Mouse (Mus musculus) stomach, embryonic 16.5 days (tissue): ENCODE results near the gene Tmem116. TPM values are rescaled to one million over a fixed set of nuclear protein-coding genes. Genes with fewer than 3 reads are reported as not detected.

Experiments
- ATAC-seq: fragments of 200-750 bp; cut with Nextera tagmentation; 2 replicates; pipeline ENCODE4 v1.8.0; 2017; ENCODE audit warnings: moderate number of reproducible peaks, moderate TSS enrichment; ENCODE audit not compliant: insufficient read depth, low FRiP score
- H3K27ac ChIP-seq: fragments of 300-500 bp; sonication (generic); 2 replicates; pipeline ENCODE4 v1.5.1; 2014; ENCODE audit warnings: low read length
- H3K27me3 ChIP-seq: fragments of 300-500 bp; sonication (generic); 2 replicates; pipeline ENCODE4 v1.6.1; 2014; ENCODE audit warnings: low read length, control low read depth, mixed read lengths; ENCODE audit not compliant: control insufficient read depth, insufficient read depth
- H3K36me3 ChIP-seq: fragments of 300-500 bp; sonication (generic); 2 replicates; pipeline ENCODE4 v1.6.1; 2014; ENCODE audit warnings: low read length; ENCODE audit not compliant: control insufficient read depth, insufficient read depth
- H3K4me1 ChIP-seq: fragments of 300-500 bp; sonication (generic); 2 replicates; pipeline ENCODE4 v1.6.1; 2014; ENCODE audit warnings: low read length, control low read depth, mixed read lengths; ENCODE audit not compliant: control insufficient read depth, insufficient read depth
- H3K4me2 ChIP-seq: fragments of 300-500 bp; sonication (generic); 2 replicates; pipeline ENCODE4 v1.6.1; 2014; ENCODE audit warnings: low read depth, low read length, mixed read lengths
- H3K4me3 ChIP-seq: fragments of 300-500 bp; sonication (generic); replicated peaks from 2 replicates; pipeline ENCODE4 v1.5.1; 2014; ENCODE audit warnings: mild to moderate bottlenecking, low read length
- H3K9ac ChIP-seq: fragments of 300-500 bp; sonication (generic); 2 replicates; pipeline ENCODE4 v1.6.1; 2014; ENCODE audit warnings: low read length
- H3K9me3 ChIP-seq: fragments of 300-500 bp; sonication (generic); replicated peaks from 2 replicates; pipeline ENCODE4 v1.6.1; 2016; ENCODE audit warnings: low read length, control low read depth; ENCODE audit not compliant: control insufficient read depth
- WGBS: fragments of 180-500 bp; shearing (Covaris S2); extraction: QIAGEN DNeasy Blood & Tissue Kit; methylation state at CpG from one replicate; pipeline ENCODE4 v1.1.7; 2014; 5-methylcytosine and 5-hydroxymethylcytosine counted together
- polyA plus RNA-seq: library from polyadenylated mRNA; unstranded; fragments of >200 nt; fragmentation: Nextera tagmentation; extraction: Ambion mirVana; gene quantifications from 2 replicates; pipeline ENCODE4 v1.2.1, GENCODE M21; 2015

The Tmem116 gene
- polyA plus RNA-seq, 1 experiment from 2014 or later, result 4.5 TPM

GRCm38 (mm10) chr5:121455510-121456265, 4.0 kb downstream of the Tmem116 start:
- 51% methylated on average over 9 of the region's 9 CpGs for WGBS
- no peaks in the 10 kb centered on the region for H3K27me3 ChIP-seq
- H3K4me2 ChIP-seq, result no peak overlapping the region
- no peak overlapping the region for H3K9ac ChIP-seq
- H3K4me3 ChIP-seq, result no peak overlapping the region
- H3K36me3 ChIP-seq, result no peaks in the 10 kb centered on the region
- H3K27ac ChIP-seq, result peak overlapping the region; percentile 97
- no peak for ATAC-seq
- peaks cover 17% of the 10 kb centered on the region for H3K4me1 ChIP-seq
- H3K9me3 ChIP-seq, result no peaks in the 10 kb centered on the region

DNA sequence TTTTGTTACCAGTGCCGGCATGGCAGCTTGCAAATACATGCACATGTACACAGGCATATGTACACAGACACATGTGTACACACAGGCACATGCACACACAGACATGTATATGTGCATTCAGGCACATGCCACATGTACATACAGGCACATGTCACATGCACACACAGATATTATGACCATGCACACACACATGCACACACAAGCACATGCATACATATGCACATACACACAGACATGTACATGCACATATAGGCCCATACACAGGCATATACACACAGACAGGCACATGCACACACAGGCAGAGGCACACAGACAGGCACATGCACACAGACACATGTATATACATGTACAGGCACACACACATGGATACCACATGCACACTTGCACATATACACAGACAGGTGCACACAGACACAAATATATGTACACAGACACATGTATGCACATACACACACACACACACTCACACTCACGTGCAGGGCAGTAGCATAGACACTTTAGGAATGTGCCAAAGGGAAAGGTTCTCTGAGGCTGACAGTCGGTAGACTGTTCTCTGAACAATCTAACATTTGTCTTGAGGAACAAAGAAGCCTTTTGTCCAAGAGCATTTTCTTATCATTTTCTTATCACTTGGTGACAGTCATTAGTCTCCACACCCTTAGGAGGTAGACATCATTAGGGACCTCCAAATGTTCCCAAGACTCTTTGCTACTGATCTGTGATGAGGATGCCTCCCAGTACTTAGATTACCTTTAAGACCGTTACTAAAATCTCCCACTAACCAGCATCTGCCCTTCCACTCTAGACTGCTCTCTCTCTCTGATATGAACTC, 9.9 kb downstream of the Tmem116 start:
- no peaks in the 10 kb centered on the region for H3K36me3 ChIP-seq
- WGBS, result 49% methylated on average over 4 of the region's 4 CpGs
- no peak overlapping the region for H3K4me2 ChIP-seq
- no peaks in the 10 kb centered on the region for H3K9me3 ChIP-seq
- no peak overlapping the region for H3K9ac ChIP-seq
- no peak overlapping the region for H3K27ac ChIP-seq
- H3K4me1 ChIP-seq, result no peaks in the 10 kb centered on the region
- no peaks in the 10 kb centered on the region for H3K27me3 ChIP-seq
- ATAC-seq, result no peak
- no peak overlapping the region for H3K4me3 ChIP-seq

- Histone ChIP-seq H3K4me1 (no peaks in the 10 kb centered on the region), H3K36me3 (no peaks in the 10 kb centered on the region), H3K9me3 (no peaks in the 10 kb centered on the region), H3K9ac (no peak overlapping the region), H3K27ac (no peak overlapping the region), H3K4me2 (no peak overlapping the region), H3K4me3 (no peak overlapping the region), H3K27me3 (no peaks in the 10 kb centered on the region)
- 15% methylated on average over 1 of the region's 1 CpGs for WGBS
- ATAC-seq, result no peak
Observed at GRCm38 (mm10) chr5:121462171-121462502, 10.4 kb downstream of the Tmem116 start.

DNA sequence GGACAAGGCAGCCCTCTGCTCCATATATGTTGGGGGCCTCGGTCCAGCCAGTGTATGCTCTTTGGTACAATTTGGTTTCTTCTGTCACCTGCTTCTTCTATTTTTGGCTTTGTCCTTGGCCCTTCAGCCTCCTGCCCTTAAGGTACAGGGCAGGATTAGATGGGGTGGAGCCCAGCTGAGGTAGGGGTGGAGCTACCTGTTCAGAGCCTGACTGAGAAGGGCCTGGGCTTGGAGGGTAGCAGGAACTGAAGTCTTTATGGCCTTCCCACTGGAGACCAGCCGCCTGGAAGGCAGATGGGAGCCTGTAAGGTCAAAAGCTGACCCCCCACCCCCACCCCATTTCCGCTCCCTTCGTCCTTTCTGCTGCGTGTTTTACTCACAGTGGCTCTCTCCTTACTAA, 11.3 kb downstream of the Tmem116 start:
- Histone ChIP-seq H3K27me3 (no peaks in the 10 kb centered on the region), H3K36me3 (no peaks in the 10 kb centered on the region), H3K4me2 (no peak overlapping the region), H3K27ac (no peak overlapping the region), H3K9me3 (no peaks in the 10 kb centered on the region), H3K4me3 (no peak overlapping the region), H3K4me1 (no peaks in the 10 kb centered on the region), H3K9ac (no peak overlapping the region)
- 50% methylated on average over 5 of the region's 5 CpGs for WGBS
- ATAC-seq, result peak; percentile 76; the same call in 1 of the 2 replicates

DNA sequence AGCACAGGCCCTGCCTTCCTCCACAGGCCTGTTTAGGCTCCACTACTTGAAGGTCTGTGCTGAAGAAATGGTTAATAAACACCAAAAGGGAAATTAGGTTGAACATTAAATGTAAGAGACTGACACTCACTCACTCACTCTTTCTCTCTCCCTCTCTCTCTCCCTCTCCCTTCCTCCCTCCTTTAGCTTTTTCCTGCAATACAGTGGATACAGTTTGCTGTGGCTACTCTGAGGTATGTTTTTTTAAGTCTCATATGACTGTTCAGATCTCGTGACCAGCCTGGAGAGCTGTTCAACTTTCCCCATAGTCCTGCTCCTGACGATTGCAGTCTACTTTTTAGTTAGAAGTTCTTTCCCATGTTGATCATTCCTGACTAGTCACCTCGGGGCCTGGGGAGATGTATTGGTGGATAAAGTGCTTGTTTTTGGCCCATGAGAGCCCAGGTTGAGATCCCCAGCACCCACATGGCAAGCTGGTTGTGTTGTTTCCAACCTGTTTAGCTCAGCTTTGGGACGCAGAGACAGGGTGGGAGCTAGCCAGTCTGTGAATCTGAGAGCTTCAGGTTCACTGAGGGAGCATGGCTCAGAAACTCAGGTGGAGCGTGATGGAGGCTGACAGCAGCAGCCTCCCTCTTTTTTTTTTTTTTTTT, 12.0 kb downstream of the Tmem116 start:
- H3K4me2 ChIP-seq, result no peak overlapping the region

DNA sequence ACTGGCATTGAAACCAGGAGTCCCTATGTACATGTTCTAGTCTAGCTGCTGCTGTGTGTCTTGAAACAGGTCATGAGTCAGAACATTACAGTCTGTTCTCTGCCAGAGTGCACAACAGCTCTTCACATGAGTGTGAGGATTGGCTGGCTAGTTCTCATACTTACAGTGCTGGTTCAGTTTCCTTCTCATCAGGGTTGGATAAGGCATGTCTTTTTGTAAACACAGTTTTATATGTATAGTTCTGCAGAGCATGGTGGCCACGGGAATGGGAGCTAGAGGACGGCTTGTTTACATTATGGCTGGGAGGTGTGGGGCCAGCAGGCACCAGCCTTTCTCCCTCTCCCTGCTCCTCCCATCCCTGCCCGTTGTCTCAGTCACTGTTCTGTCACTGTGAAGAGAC, 17.9 kb downstream of the Tmem116 start:
- Histone ChIP-seq H3K4me1 (peaks cover 13% of the 10 kb centered on the region), H3K9ac (no peak overlapping the region; the same call in 1 of the 2 replicates), H3K4me2 (no peak overlapping the region), H3K9me3 (no peaks in the 10 kb centered on the region), H3K4me3 (no peak overlapping the region), H3K27ac (peak overlapping the region; percentile 47), H3K36me3 (no peaks in the 10 kb centered on the region), H3K27me3 (no peaks in the 10 kb centered on the region)
- 6% methylated on average over 3 of the region's 3 CpGs for WGBS
- ATAC-seq, result peak; percentile 51; the same call in 1 of the 2 replicates

More for the DNA sequence above, 12.0 kb downstream of the Tmem116 start:
- Histone ChIP-seq H3K36me3 (no peaks in the 10 kb centered on the region), H3K27ac (no peak overlapping the region), H3K4me3 (no peak overlapping the region), H3K9ac (no peak overlapping the region), H3K27me3 (no peaks in the 10 kb centered on the region), H3K9me3 (no peaks in the 10 kb centered on the region), H3K4me1 (no peaks in the 10 kb centered on the region)
- no peak for ATAC-seq
- 68% methylated on average over 5 of the region's 5 CpGs for WGBS

- Histone ChIP-seq H3K27ac (no peak overlapping the region), H3K36me3 (no peaks in the 10 kb centered on the region), H3K4me1 (peaks cover 15% of the 10 kb centered on the region), H3K9me3 (no peaks in the 10 kb centered on the region), H3K4me3 (no peak overlapping the region), H3K4me2 (no peak overlapping the region), H3K9ac (no peak overlapping the region), H3K27me3 (no peaks in the 10 kb centered on the region)
- no peak for ATAC-seq
- WGBS, result 90% methylated on average over 2 of the region's 2 CpGs
Observed at GRCm38 (mm10) chr5:121472411-121472810, 20.7 kb downstream of the Tmem116 start.

DNA sequence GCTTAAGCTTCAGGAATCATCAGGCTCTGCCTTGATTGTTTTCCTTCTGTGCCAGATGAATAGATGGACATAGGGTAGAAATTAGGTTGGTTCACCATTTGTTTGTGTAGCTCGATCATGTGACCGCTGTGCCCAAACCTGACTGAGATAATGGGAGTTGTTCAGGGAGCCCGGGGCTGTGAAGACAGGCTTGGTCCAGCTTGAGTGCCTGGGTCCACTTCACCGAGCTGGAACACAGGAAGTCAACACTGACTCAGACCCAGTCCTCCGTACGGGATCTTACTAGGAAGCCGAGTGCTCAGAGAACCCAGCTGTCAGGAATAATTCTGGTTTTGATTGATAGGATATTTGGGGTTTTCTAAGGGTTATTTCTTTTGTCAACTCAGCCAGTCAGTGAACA, 22.9 kb downstream of the Tmem116 start:
- no peak overlapping the region for H3K9ac ChIP-seq
- H3K27ac ChIP-seq, result no peak overlapping the region
- H3K4me3 ChIP-seq, result no peak overlapping the region
- no peak overlapping the region for H3K4me2 ChIP-seq
- no peaks in the 10 kb centered on the region for H3K36me3 ChIP-seq
- WGBS, result 49% methylated on average over 7 of the region's 7 CpGs
- no peaks in the 10 kb centered on the region for H3K9me3 ChIP-seq
- no peak for ATAC-seq
- no peaks in the 10 kb centered on the region for H3K27me3 ChIP-seq
- H3K4me1 ChIP-seq, result peaks cover 11% of the 10 kb centered on the region

DNA sequence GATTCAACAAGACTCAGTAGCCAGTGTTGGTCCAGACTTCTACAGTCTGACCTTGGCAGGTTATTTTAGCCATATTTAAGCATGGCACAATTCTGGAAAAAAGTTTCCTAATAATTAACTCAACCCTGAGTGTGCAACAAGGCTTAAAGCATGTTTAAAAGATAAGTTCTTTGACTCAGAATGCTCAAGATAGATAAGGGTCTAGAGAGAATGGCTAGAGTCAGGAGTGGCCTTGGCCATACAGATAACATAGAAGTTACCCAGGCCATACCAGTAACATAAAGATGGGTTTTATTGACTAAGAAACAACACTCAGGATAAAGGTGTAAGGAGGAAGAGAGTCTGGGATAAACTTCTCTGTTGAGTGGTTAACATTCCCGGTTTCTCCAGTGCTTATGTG, 24.3 kb downstream of the Tmem116 start:
- H3K36me3 ChIP-seq, result no peaks in the 10 kb centered on the region
- peak; percentile 43; the same call in 1 of the 2 replicates for ATAC-seq
- H3K9ac ChIP-seq, result no peak overlapping the region
- no peak overlapping the region for H3K4me2 ChIP-seq
- 0 out of 2 replicates have a peak, but pooled peaks cover 4% of the 10 kb centered on the region for H3K4me1 ChIP-seq
- WGBS, result 50% methylated on average over 1 of the region's 1 CpGs
- H3K9me3 ChIP-seq, result no peaks in the 10 kb centered on the region
- H3K27ac ChIP-seq, result peak overlapping the region; percentile 51
- H3K27me3 ChIP-seq, result no peaks in the 10 kb centered on the region
- H3K4me3 ChIP-seq, result no peak overlapping the region
